Mouse (Mus musculus) bone marrow, adult 2 months (tissue): ENCODE measurements around the gene Abhd13.

Source experiments
- CTCF ChIP-seq: fragments of 200-500 bp; IDR thresholded peaks from 2 replicates; pipeline ENCODE4 v1.5.1; 2011; ENCODE audit warnings: low read length, control low read depth; ENCODE audit not compliant: control insufficient read depth, insufficient read depth
- POLR2A ChIP-seq: fragments of 200-500 bp; IDR thresholded peaks from 2 replicates; pipeline ENCODE4 v1.6.1; 2011; ENCODE audit warnings: low read depth, mild to moderate bottlenecking, control low read depth, low read length, borderline replicate concordance; ENCODE audit not compliant: control insufficient read depth

- TF ChIP-seq CTCF, result no peak
- no peak for TF ChIP-seq POLR2A
Measured at GRCm38 (mm10) chr8:10031177-10031576, 53.7 kb downstream of the Abhd13 start.
